Mouse (Mus musculus) olfactory bulb, adult 2 months (tissue): ENCODE measurements around the gene Emx1.

ENCODE experiments used
- CTCF ChIP-seq: fragments of 200-500 bp; IDR thresholded peaks from 2 replicates; pipeline ENCODE4 v1.5.1; 2012; ENCODE audit warnings: low read depth, mild to moderate bottlenecking, low read length, moderate library complexity; ENCODE audit not compliant: insufficient read depth
- POLR2A ChIP-seq: fragments of 200-500 bp; IDR thresholded peaks from 2 replicates; pipeline ENCODE4 v1.6.1; 2012; ENCODE audit warnings: mild to moderate bottlenecking, low read depth, low read length, moderate library complexity; ENCODE audit not compliant: insufficient read depth

GRCm38 (mm10) chr6:85193381-85194318 lies 6.4 kb downstream of the Emx1 start:
- TF ChIP-seq CTCF, result no peak
- TF ChIP-seq POLR2A, result no peak
